Mouse (Mus musculus) limb, embryonic 14.5 days (tissue): ENCODE data around the gene Rnf5. TPM values are rescaled to one million over a fixed set of nuclear protein-coding genes. Genes with fewer than 3 reads are reported as not detected.

ENCODE experiments used
- ATAC-seq: fragments of 200-750 bp; cut with Nextera tagmentation; 2 replicates; pipeline ENCODE4 v1.8.0; 2017; ENCODE audit warnings: low read depth, moderate number of reproducible peaks, moderate TSS enrichment; ENCODE audit not compliant: low FRiP score
- DNase-seq: peaks from one replicate; pipeline ENCODE4 v3.0.0-alpha.2; 2015; ENCODE audit warnings: low spot score
- H3K27ac ChIP-seq: fragments of 300-500 bp; sonication (generic); replicated peaks from 2 replicates; pipeline ENCODE4 v1.5.1; 2014; ENCODE audit warnings: low read depth, mild to moderate bottlenecking, low read length, moderate library complexity, mixed read lengths
- H3K27me3 ChIP-seq: fragments of 300-500 bp; sonication (generic); 2 replicates; pipeline ENCODE4 v1.6.1; 2014; ENCODE audit warnings: low read length, mixed read lengths; ENCODE audit not compliant: control insufficient read depth, insufficient read depth
- H3K36me3 ChIP-seq: fragments of 300-500 bp; sonication (generic); 2 replicates; pipeline ENCODE4 v1.6.1; 2014; ENCODE audit warnings: mild to moderate bottlenecking, low read length, moderate library complexity, mixed read lengths; ENCODE audit not compliant: control insufficient read depth, insufficient read depth
- H3K4me1 ChIP-seq: fragments of 300-500 bp; sonication (generic); 2 replicates; pipeline ENCODE4 v1.6.1; 2014; ENCODE audit warnings: antibody characterized with exemption, low read length, mixed read lengths; ENCODE audit not compliant: control insufficient read depth, insufficient read depth
- H3K4me2 ChIP-seq: fragments of 300-500 bp; sonication (generic); replicated peaks from 2 replicates; pipeline ENCODE4 v1.6.1; 2014; ENCODE audit warnings: low read depth, mild to moderate bottlenecking, low read length, moderate library complexity; ENCODE audit not compliant: severe bottlenecking
- H3K4me3 ChIP-seq: fragments of 300-500 bp; sonication (generic); replicated peaks from 2 replicates; pipeline ENCODE4 v1.5.1; 2014; ENCODE audit warnings: low read length
- H3K9ac ChIP-seq: fragments of 300-500 bp; sonication (generic); 2 replicates; pipeline ENCODE4 v1.6.1; 2014; ENCODE audit warnings: mild to moderate bottlenecking, low read depth, low read length, moderate library complexity; ENCODE audit not compliant: severe bottlenecking
- H3K9me3 ChIP-seq: fragments of 300-500 bp; sonication (generic); 2 replicates; pipeline ENCODE4 v1.6.1; 2016; ENCODE audit warnings: low read length; ENCODE audit not compliant: control insufficient read depth
- POLR2A ChIP-seq: fragments of 200-500 bp; IDR thresholded peaks from 2 replicates; pipeline ENCODE4 v1.8.0; 2012; ENCODE audit warnings: inconsistent platforms, mild to moderate bottlenecking, moderate library complexity, borderline replicate concordance; ENCODE audit not compliant: insufficient read depth, insufficient read length; ENCODE audit errors: extremely low read depth
- WGBS: fragments of 180-500 bp; shearing (Covaris S2); extraction: QIAGEN DNeasy Blood & Tissue Kit; methylation state at CpG from one replicate; pipeline ENCODE4 v1.1.7; 2014; 5-methylcytosine and 5-hydroxymethylcytosine counted together
- polyA plus RNA-seq, 2 experiments: library from polyadenylated mRNA; depleted of rRNA in 1 of 2; stranded (reverse) in 1 of 2; unstranded in 1 of 2; fragments of >200 nt; fragmentation: Nextera tagmentation in 1 of 2; extraction: Ambion mirVana in 1 of 2; gene quantifications; 2 replicates each; pipeline versions ENCODE4 v1.2.1 to v1.2.3; 2012 to 2014

The Rnf5 gene
- polyA plus RNA-seq, 2 experiments, result 79.5 to 103 TPM

- H3K9me3 ChIP-seq, result no peaks in the 10 kb centered on the region
- H3K36me3 ChIP-seq, result peaks cover 30% of the 10 kb centered on the region
- peak overlapping the region; percentile 95 for H3K4me3 ChIP-seq
- H3K27ac ChIP-seq, result peak overlapping the region; percentile 71
- 12% methylated on average over 24 of the region's 24 CpGs for WGBS
- DNase-seq (no peak), ATAC-seq (no peak; the same call in 1 of the 2 replicates)
- H3K9ac ChIP-seq, result peak overlapping the region; percentile 88
- TF ChIP-seq POLR2A, result no peak
- peaks cover 26% of the 10 kb centered on the region for H3K4me1 ChIP-seq
- H3K27me3 ChIP-seq, result no peaks in the 10 kb centered on the region
- H3K4me2 ChIP-seq, result peak overlapping the region; percentile 92
These were observed 1.2 kb upstream of the Rnf5 start for GRCm38 (mm10) chr17:34604511-34605237.

DNA sequence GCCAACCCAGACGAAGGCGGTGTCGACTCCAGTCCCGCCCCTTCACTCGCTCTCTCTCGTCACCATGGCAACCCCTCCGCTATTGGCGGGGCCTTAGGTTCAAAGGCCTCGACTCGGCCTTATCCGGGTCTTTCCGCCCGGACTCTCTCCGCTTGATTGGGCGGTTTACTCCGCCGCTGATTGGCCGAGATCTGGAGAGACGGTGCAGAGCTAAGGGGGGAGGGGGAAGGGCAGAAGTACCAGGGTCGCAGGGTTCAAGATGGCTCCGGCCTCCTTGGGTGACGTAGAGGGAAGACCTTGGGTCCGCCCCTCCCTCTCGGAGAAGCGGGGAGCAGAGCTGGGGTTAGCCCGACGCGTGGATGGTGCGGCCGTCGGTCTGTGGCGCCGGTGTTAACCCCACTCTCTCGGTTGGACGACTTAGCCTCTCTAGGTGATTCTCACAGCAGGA, 595 bp upstream of the Rnf5 start, which contains the start of gene Agpat1:
Gene Agpat1 (plus strand): TSS at position 202 of the 448 bp plus-strand sequence.
- peak within 1 kb of the TSS; percentile 92 for H3K4me2 ChIP-seq
- H3K27me3 ChIP-seq, result no peaks in the 10 kb centered on the region
- peak within 1 kb of the TSS; percentile 88 for H3K9ac ChIP-seq
- H3K27ac ChIP-seq, result peak within 1 kb of the TSS; percentile 71
- peak within 1 kb of the TSS; percentile 95 for H3K4me3 ChIP-seq
- peaks cover 30% of the 10 kb centered on the region for H3K36me3 ChIP-seq
- DNase-seq (peak; percentile 100), ATAC-seq (peak; percentile 89)
- TF ChIP-seq POLR2A, result no peak
- 0% methylated on average over 35 of the region's 35 CpGs for WGBS
- H3K4me1 ChIP-seq, result peaks cover 26% of the 10 kb centered on the region
- no peaks in the 10 kb centered on the region for H3K9me3 ChIP-seq

DNA sequence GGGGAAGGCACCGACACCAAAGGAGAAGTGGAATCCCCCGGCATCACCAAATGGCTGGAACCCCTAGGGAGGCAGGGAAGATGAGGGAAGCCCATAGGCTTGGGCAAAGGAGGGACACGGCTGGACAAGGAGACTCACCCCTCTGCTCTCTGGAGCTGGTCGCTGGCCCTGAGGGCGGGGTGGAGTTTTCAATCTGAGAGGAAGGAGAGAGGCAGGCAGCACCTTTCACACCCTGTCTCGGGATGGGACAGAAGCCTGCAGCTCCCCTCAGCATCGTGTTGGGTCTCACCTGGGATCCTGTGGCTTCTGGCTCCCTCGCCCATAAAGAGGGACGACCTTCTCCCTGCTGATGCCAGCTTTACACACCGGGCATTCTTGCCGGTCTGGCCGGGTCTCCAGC, 1.7 kb downstream of the Rnf5 start:
- no peak for ATAC-seq
- Histone ChIP-seq H3K27me3 (no peaks in the 10 kb centered on the region), H3K4me3 (no peak overlapping the region; the same call in 1 of the 2 replicates), H3K9ac (no peak overlapping the region), H3K9me3 (no peaks in the 10 kb centered on the region), H3K27ac (no peak overlapping the region), H3K4me2 (no peak overlapping the region), H3K4me1 (peaks cover 28% of the 10 kb centered on the region), H3K36me3 (peaks cover 22% of the 10 kb centered on the region)
- TF ChIP-seq POLR2A, result no peak
- DNase-seq, result no peak
- WGBS, result 88% methylated on average over 12 of the region's 12 CpGs

GRCm38 (mm10) chr17:34599891-34600290, 3.6 kb downstream of the Rnf5 start:
- WGBS, result 73% methylated on average over 9 of the region's 9 CpGs
- Histone ChIP-seq H3K9me3 (no peaks in the 10 kb centered on the region), H3K4me3 (no peak overlapping the region), H3K9ac (no peak overlapping the region), H3K27ac (no peak overlapping the region), H3K27me3 (no peaks in the 10 kb centered on the region), H3K4me2 (no peak overlapping the region), H3K4me1 (peaks cover 20% of the 10 kb centered on the region), H3K36me3 (peaks cover 41% of the 10 kb centered on the region)
- no peak for TF ChIP-seq POLR2A
- DNase-seq (no peak), ATAC-seq (no peak)

GRCm38 (mm10) chr17:34597566-34598095, 5.9 kb downstream of the Rnf5 start, which contains the start of gene Ager:
TSS of gene Ager (plus strand) at chr17:34597862.
- no peak within 1 kb of the TSS; the same call in 1 of the 2 replicates for H3K27ac ChIP-seq

More at GRCm38 (mm10) chr17:34597566-34598095, 5.9 kb downstream of the Rnf5 start, which contains the start of gene Ager:
- Histone ChIP-seq H3K9me3 (no peaks in the 10 kb centered on the region), H3K27me3 (no peaks in the 10 kb centered on the region), H3K4me2 (no peak within 1 kb of the TSS), H3K4me3 (no peak within 1 kb of the TSS), H3K36me3 (peaks cover 52% of the 10 kb centered on the region), H3K9ac (no peak within 1 kb of the TSS), H3K4me1 (peaks cover 25% of the 10 kb centered on the region)
- WGBS, result 23% methylated on average over 5 of the region's 6 CpGs
- no peak for ATAC-seq
- TF ChIP-seq POLR2A, result no peak
- no peak for DNase-seq
